Mouse (Mus musculus) kidney, embryonic 15.5 days (tissue): ENCODE measurements around the gene Tor1aip2. TPM values are rescaled to one million over a fixed set of nuclear protein-coding genes. Genes with fewer than 3 reads are reported as not detected.

Source experiments
- ATAC-seq: fragments of 200-750 bp; cut with Nextera tagmentation; replicated peaks from 2 replicates; pipeline ENCODE4 v1.8.0; 2017; ENCODE audit warnings: moderate TSS enrichment; ENCODE audit not compliant: low FRiP score
- H3K27ac ChIP-seq: fragments of 300-500 bp; sonication (generic); 2 replicates; pipeline ENCODE4 v1.5.1; 2015; ENCODE audit warnings: mild to moderate bottlenecking, inconsistent platforms
- H3K27me3 ChIP-seq: fragments of 300-500 bp; sonication (generic); 2 replicates; pipeline ENCODE4 v1.6.1; 2015; ENCODE audit warnings: inconsistent platforms
- H3K36me3 ChIP-seq: fragments of 300-500 bp; sonication (generic); 2 replicates; pipeline ENCODE4 v1.6.1; 2015; ENCODE audit warnings: inconsistent platforms
- H3K4me1 ChIP-seq: fragments of 300-500 bp; sonication (generic); 2 replicates; pipeline ENCODE4 v1.6.1; 2015; ENCODE audit warnings: inconsistent platforms
- H3K4me2 ChIP-seq: fragments of 300-500 bp; sonication (generic); 2 replicates; pipeline ENCODE4 v1.6.1; 2015; ENCODE audit warnings: moderate library complexity, mild to moderate bottlenecking, inconsistent platforms
- H3K4me3 ChIP-seq: fragments of 300-500 bp; sonication (generic); replicated peaks from 2 replicates; pipeline ENCODE4 v1.5.1; 2015; ENCODE audit warnings: mild to moderate bottlenecking, inconsistent platforms
- H3K9ac ChIP-seq: fragments of 300-500 bp; sonication (generic); 2 replicates; pipeline ENCODE4 v1.6.1; 2015; ENCODE audit warnings: mild to moderate bottlenecking, inconsistent platforms
- H3K9me3 ChIP-seq: fragments of 300-500 bp; sonication (generic); replicated peaks from 2 replicates; pipeline ENCODE4 v1.6.1; 2016; ENCODE audit warnings: inconsistent platforms
- WGBS: fragments of 180-500 bp; shearing (Covaris S2); methylation state at CpG from one replicate; pipeline ENCODE4 v1.1.7; 2015; ENCODE audit warnings: mixed read lengths; 5-methylcytosine and 5-hydroxymethylcytosine counted together
- polyA plus RNA-seq: library from polyadenylated mRNA; unstranded; fragments of >200 nt; fragmentation: Nextera tagmentation; extraction: Ambion mirVana; gene quantifications from 2 replicates; pipeline ENCODE4 v1.2.1, GENCODE M21; 2015

The Tor1aip2 gene
- polyA plus RNA-seq, 1 experiment from 2014 or later: 112 TPM

GRCm38 (mm10) chr1:156087586-156087985, 52.4 kb downstream of the Tor1aip2 start:
- no peak for ATAC-seq
- Histone ChIP-seq H3K9ac (no peak overlapping the region), H3K27ac (no peak overlapping the region), H3K4me2 (no peak overlapping the region), H3K36me3 (no peaks in the 10 kb centered on the region), H3K9me3 (no peaks in the 10 kb centered on the region), H3K4me3 (no peak overlapping the region), H3K27me3 (peaks cover 28% of the 10 kb centered on the region), H3K4me1 (0 out of 2 replicates have a peak, but pooled peaks cover 6% of the 10 kb centered on the region)
- 75% methylated on average over 5 of the region's 5 CpGs for WGBS

- ATAC-seq: no peak
- H3K36me3 ChIP-seq: no peaks in the 10 kb centered on the region
- 81% methylated on average over 8 of the region's 8 CpGs for WGBS
- no peaks in the 10 kb centered on the region for H3K9me3 ChIP-seq
- H3K4me1 ChIP-seq: 0 out of 2 replicates have a peak, but pooled peaks cover 6% of the 10 kb centered on the region
- no peak overlapping the region for H3K4me2 ChIP-seq
- H3K9ac ChIP-seq: no peak overlapping the region
- H3K4me3 ChIP-seq: no peak overlapping the region
- no peak overlapping the region for H3K27ac ChIP-seq
- H3K27me3 ChIP-seq: peaks cover 34% of the 10 kb centered on the region
Measured at GRCm38 (mm10) chr1:156089561-156089960, 54.4 kb downstream of the Tor1aip2 start.

- no peaks in the 10 kb centered on the region for H3K36me3 ChIP-seq
- no peaks in the 10 kb centered on the region for H3K9me3 ChIP-seq
- 0 out of 2 replicates have a peak, but pooled peaks cover 6% of the 10 kb centered on the region for H3K4me1 ChIP-seq
- no peak overlapping the region for H3K27ac ChIP-seq
- H3K27me3 ChIP-seq: peaks cover 34% of the 10 kb centered on the region
- H3K4me3 ChIP-seq: no peak overlapping the region
- H3K4me2 ChIP-seq: no peak overlapping the region
- no peak; the same call in 1 of the 2 replicates for ATAC-seq
- 48% methylated on average over 4 of the region's 4 CpGs for WGBS
- no peak overlapping the region for H3K9ac ChIP-seq
Measured at GRCm38 (mm10) chr1:156090042-156090441, 54.8 kb downstream of the Tor1aip2 start.

DNA sequence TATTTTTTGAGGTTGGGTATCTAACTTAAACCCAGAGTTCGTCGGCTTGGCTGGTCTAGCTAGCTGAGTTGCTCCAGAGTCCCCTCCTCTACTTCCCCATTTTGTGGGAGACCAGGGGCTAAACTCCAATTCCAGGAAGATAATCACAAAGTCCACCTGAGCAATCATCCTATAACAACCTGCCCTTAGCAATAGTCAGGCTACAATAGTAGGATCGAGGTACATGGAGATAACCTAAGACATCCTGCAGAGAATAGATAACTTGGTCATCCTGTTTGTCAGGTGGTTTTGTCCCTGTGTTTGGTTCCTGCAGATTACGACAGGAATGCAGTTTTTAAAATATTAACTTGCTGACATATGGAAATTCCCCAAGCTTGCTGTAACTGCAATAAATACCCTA, 56.6 kb downstream of the Tor1aip2 start:
- no peak for ATAC-seq

GRCm38 (mm10) chr1:156103763-156104162, 68.6 kb downstream of the Tor1aip2 start:
- peaks cover 31% of the 10 kb centered on the region for H3K27me3 ChIP-seq
- ATAC-seq: no peak
- no peak overlapping the region for H3K4me2 ChIP-seq
- H3K4me1 ChIP-seq: peaks cover 10% of the 10 kb centered on the region
- H3K9ac ChIP-seq: no peak overlapping the region
- WGBS: 89% methylated on average over 2 of the region's 2 CpGs
- no peak overlapping the region for H3K4me3 ChIP-seq
- no peak overlapping the region for H3K27ac ChIP-seq
- 0 out of 2 replicates have a peak, but pooled peaks cover 3% of the 10 kb centered on the region for H3K9me3 ChIP-seq
- no peaks in the 10 kb centered on the region for H3K36me3 ChIP-seq

More for the DNA sequence above, 56.6 kb downstream of the Tor1aip2 start:
- H3K27me3 ChIP-seq: peaks cover 31% of the 10 kb centered on the region
- H3K4me1 ChIP-seq: 0 out of 2 replicates have a peak, but pooled peaks cover 6% of the 10 kb centered on the region
- H3K9me3 ChIP-seq: no peaks in the 10 kb centered on the region
- H3K4me3 ChIP-seq: no peak overlapping the region
- H3K4me2 ChIP-seq: no peak overlapping the region
- no peak overlapping the region for H3K27ac ChIP-seq
- WGBS: 81% methylated on average over 4 of the region's 4 CpGs
- no peak overlapping the region for H3K9ac ChIP-seq
- no peaks in the 10 kb centered on the region for H3K36me3 ChIP-seq

DNA sequence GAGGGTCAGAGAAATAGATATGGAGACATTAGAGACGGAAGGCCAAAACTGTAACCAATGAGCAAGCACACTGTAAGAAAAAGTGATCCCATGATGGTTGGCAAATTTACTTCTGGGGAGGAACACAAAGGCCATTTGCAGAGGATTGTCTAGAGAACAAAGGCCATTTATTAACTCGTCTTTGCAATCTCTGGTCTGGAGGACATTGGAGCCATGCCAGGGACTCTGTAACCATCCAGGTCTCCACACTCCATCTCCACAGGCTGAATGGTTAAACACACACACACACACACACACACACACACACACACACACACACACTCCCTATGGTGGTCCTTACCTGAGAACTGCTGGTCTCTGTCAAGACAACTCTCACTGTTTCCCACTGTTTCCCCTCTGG, 70.2 kb downstream of the Tor1aip2 start:
- H3K27ac ChIP-seq: no peak overlapping the region
- H3K4me1 ChIP-seq: peaks cover 13% of the 10 kb centered on the region
- ATAC-seq: no peak
- H3K27me3 ChIP-seq: peaks cover 42% of the 10 kb centered on the region
- H3K4me2 ChIP-seq: no peak overlapping the region
- 0 out of 2 replicates have a peak, but pooled peaks cover 3% of the 10 kb centered on the region for H3K9me3 ChIP-seq
- no peak overlapping the region for H3K9ac ChIP-seq
- H3K36me3 ChIP-seq: no peaks in the 10 kb centered on the region
- 86% methylated on average over 2 of the region's 2 CpGs for WGBS
- no peak overlapping the region for H3K4me3 ChIP-seq

DNA sequence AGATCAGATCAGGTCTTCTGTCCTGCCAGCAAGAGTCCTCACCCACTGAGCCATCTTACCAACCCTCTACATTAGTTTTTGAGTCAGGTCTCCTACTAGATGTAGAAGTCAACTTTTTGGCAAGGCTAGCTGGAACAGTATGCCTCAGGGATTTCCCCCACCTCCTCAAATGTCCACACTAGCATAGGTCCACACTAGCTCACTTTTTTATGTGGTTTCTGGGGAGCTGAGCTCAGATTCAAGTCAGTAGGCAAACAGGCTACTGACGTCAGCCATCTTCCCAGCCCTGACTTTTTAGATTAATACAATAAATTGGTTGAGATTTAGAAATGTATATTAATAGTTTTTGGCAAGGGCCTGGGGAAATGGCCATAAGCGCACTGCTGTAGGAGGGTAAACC, 72.2 kb downstream of the Tor1aip2 start:
- Histone ChIP-seq H3K9ac (no peak overlapping the region), H3K36me3 (no peaks in the 10 kb centered on the region), H3K4me2 (no peak overlapping the region), H3K9me3 (0 out of 2 replicates have a peak, but pooled peaks cover 3% of the 10 kb centered on the region), H3K27me3 (peaks cover 63% of the 10 kb centered on the region), H3K27ac (no peak overlapping the region), H3K4me3 (no peak overlapping the region), H3K4me1 (peaks cover 20% of the 10 kb centered on the region)
- 86% methylated on average over 2 of the region's 2 CpGs for WGBS
- no peak for ATAC-seq

GRCm38 (mm10) chr1:156108400-156108799, 73.2 kb downstream of the Tor1aip2 start:
- peak; percentile 71; the same call in 1 of the 2 replicates for ATAC-seq

DNA sequence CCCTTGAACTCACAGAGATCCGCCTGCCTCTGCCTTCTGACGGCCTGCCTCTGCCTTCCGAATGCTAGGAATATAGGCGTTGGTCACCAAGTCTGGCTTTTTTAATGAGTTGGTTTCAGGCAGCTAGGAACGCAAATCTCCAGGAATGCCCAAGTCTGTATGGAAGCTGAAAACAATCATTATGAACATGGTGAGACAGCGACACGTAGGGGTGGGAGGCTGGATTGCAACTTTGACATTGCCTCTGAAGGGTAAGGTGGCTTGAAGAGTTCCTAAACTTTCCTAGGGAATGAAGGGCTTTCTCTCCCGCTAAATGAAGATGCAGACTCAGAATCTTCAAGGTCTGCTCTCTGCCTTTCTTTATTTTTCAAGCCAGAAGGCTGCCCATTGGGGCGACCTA, 75.9 kb downstream of the Tor1aip2 start:
- Histone ChIP-seq H3K27me3 (peaks cover 79% of the 10 kb centered on the region), H3K4me3 (no peak overlapping the region), H3K9ac (no peak overlapping the region), H3K4me1 (peaks cover 29% of the 10 kb centered on the region), H3K4me2 (no peak overlapping the region), H3K9me3 (no peaks in the 10 kb centered on the region), H3K27ac (no peak overlapping the region), H3K36me3 (no peaks in the 10 kb centered on the region)
- ATAC-seq: no peak
- WGBS: 83% methylated on average over 9 of the region's 9 CpGs

More at GRCm38 (mm10) chr1:156108400-156108799, 73.2 kb downstream of the Tor1aip2 start:
- H3K27me3 ChIP-seq: peaks cover 64% of the 10 kb centered on the region
- H3K4me2 ChIP-seq: peak overlapping the region; percentile 39
- 0 out of 2 replicates have a peak, but pooled peaks cover 3% of the 10 kb centered on the region for H3K9me3 ChIP-seq
- peaks cover 20% of the 10 kb centered on the region for H3K4me1 ChIP-seq
- no peak overlapping the region for H3K4me3 ChIP-seq
- no peaks in the 10 kb centered on the region for H3K36me3 ChIP-seq
- no peak overlapping the region for H3K9ac ChIP-seq
- 3% methylated on average over 10 of the region's 10 CpGs for WGBS
- H3K27ac ChIP-seq: peak overlapping the region; percentile 48

DNA sequence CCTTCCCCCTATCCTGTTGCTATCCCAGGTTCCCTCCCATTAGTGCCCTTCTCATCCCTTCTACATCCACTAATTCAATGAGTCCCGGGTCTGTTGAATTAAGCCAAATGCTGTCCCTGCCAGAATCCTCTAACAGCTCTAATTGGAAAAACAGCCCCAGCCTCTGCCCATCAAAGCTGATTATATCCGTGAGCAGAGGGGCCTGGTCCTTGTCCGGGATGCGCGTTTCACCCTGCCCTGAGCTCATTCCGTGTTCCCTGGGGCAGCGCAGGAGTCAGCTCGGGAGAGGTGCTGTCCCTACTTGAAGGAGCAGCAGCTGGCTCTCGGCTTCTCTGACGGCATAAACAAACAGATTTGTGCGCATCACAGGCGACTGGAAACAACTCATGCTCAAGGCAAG, 76.5 kb downstream of the Tor1aip2 start:
- WGBS: 21% methylated on average over 12 of the region's 12 CpGs
- Histone ChIP-seq H3K27ac (no peak overlapping the region), H3K9ac (no peak overlapping the region), H3K4me1 (peaks cover 29% of the 10 kb centered on the region), H3K27me3 (peaks cover 72% of the 10 kb centered on the region), H3K4me2 (peak overlapping the region; percentile 22; the same call in 1 of the 2 replicates), H3K4me3 (no peak overlapping the region), H3K36me3 (no peaks in the 10 kb centered on the region), H3K9me3 (no peaks in the 10 kb centered on the region)
- ATAC-seq: no peak

DNA sequence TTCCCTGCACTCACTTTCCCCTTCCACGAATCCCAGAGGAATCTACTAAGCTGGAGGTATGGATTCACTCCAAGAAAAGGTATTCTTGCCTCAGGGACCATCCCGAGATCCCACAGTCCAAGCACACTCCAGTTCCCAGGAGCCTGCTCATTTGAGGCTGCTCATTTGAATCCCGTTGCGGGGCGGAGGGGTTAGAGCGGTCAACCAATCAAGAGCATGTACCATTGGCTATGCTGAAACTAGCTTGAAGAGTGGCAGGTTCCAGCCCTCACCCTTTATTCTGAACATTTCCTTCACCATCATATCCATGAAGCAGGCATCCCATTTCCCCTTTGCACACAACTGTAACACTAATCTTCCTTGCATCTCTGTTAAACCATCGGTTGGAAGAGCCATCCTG, 76.9 kb downstream of the Tor1aip2 start:
- H3K27ac ChIP-seq: no peak overlapping the region
- ATAC-seq: no peak
- peaks cover 72% of the 10 kb centered on the region for H3K27me3 ChIP-seq
- no peak overlapping the region for H3K4me3 ChIP-seq
- 55% methylated on average over 7 of the region's 7 CpGs for WGBS
- H3K9ac ChIP-seq: no peak overlapping the region
- peak overlapping the region; percentile 22; the same call in 1 of the 2 replicates for H3K4me2 ChIP-seq
- peaks cover 29% of the 10 kb centered on the region for H3K4me1 ChIP-seq
- no peaks in the 10 kb centered on the region for H3K36me3 ChIP-seq
- no peaks in the 10 kb centered on the region for H3K9me3 ChIP-seq

- peaks cover 66% of the 10 kb centered on the region for H3K27me3 ChIP-seq
- H3K4me3 ChIP-seq: no peak overlapping the region
- WGBS: 73% methylated on average over 8 of the region's 8 CpGs
- no peak overlapping the region for H3K9ac ChIP-seq
- H3K36me3 ChIP-seq: no peaks in the 10 kb centered on the region
- H3K4me2 ChIP-seq: no peak overlapping the region
- H3K9me3 ChIP-seq: no peaks in the 10 kb centered on the region
- no peak for ATAC-seq
- H3K4me1 ChIP-seq: peaks cover 16% of the 10 kb centered on the region
- H3K27ac ChIP-seq: no peak overlapping the region
Measured at GRCm38 (mm10) chr1:156113884-156114499, 78.8 kb downstream of the Tor1aip2 start.
